Mouse (Mus musculus) heart, postnatal 0 days (tissue): ENCODE data around the gene Srr.

ENCODE experiments used
- CTCF ChIP-seq: IDR thresholded peaks from 2 replicates; pipeline ENCODE4 v1.5.1; 2016; ENCODE audit warnings: antibody characterized with exemption, control low read depth, low read depth
- EP300 ChIP-seq: IDR thresholded peaks from 2 replicates; pipeline ENCODE4 v1.6.1; 2016; ENCODE audit warnings: antibody characterized with exemption, low read depth

DNA sequence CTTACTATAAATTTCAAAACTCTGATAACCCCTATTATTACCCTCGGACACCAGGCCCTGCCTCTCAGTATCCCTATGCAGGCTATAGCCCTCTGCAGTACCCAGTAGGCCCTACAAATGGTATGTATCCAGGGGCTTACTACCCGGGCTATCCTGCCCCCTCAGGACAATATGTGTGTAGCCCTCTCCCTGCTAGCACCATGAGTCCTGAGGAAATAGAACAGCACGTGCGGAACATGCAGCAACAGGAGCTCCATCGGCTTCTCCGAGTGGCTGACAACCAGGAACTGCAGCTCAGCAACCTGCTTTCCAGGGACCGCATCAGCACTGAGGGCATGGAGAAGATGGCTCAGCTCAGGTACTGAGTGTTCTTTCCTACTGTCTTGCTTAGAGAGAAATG lies 4.6 kb upstream of the Srr start:
- TF ChIP-seq CTCF (no peak), EP300 (no peak)
